Mouse (Mus musculus) bone marrow macrophage, adult 2 months (primary cell): Measurements from ENCODE around the gene Fhit. TPM values are rescaled to one million over a fixed set of nuclear protein-coding genes. Genes with fewer than 3 reads are reported as not detected.
A peak's percentile ranks its signal among the peaks of the same experiment; 100 is the strongest.

Source experiments
- H3K27ac ChIP-seq: 2 replicates; pipeline ENCODE4 v1.5.1; 2012; ENCODE audit warnings: low read depth, low read length; ENCODE audit not compliant: insufficient read depth
- H3K4me1 ChIP-seq: 2 replicates; pipeline ENCODE4 v1.6.1; 2012; ENCODE audit warnings: low read length; ENCODE audit not compliant: control insufficient read depth, insufficient read depth
- H3K4me3 ChIP-seq: 2 replicates; pipeline ENCODE4 v1.5.1; 2012; ENCODE audit warnings: mild to moderate bottlenecking, low read length, moderate library complexity; ENCODE audit not compliant: insufficient read depth
- CTCF ChIP-seq: IDR thresholded peaks from 2 replicates; pipeline ENCODE4 v1.5.1; 2012; ENCODE audit warnings: low read depth, mild to moderate bottlenecking, low read length, moderate library complexity
- POLR2A ChIP-seq: IDR thresholded peaks from 2 replicates; pipeline ENCODE4 v1.6.1; 2012; ENCODE audit warnings: mild to moderate bottlenecking, low read depth, low read length, borderline replicate concordance
- polyA plus RNA-seq: library from polyadenylated mRNA; stranded (reverse); fragments of >200 nt; gene quantifications from 2 replicates; pipeline ENCODE4 v1.2.4, GENCODE M21; 2012; ENCODE audit not compliant: missing spikeins, insufficient read depth, insufficient read length

Fhit gene
- polyA plus RNA-seq, 1 experiment, result 3.4 TPM

GRCm38 (mm10) chr14:9787389-9787788 lies 1374.4 kb downstream of the Fhit start:
- no peak overlapping the region for H3K4me3 ChIP-seq
- TF ChIP-seq POLR2A (no peak), CTCF (no peak)
- H3K27ac ChIP-seq, result no peak overlapping the region
- H3K4me1 ChIP-seq, result no peaks in the 10 kb centered on the region

- Histone ChIP-seq H3K4me1 (no peaks in the 10 kb centered on the region), H3K4me3 (no peak overlapping the region)
- TF ChIP-seq CTCF (no peak), POLR2A (no peak)
Observed at GRCm38 (mm10) chr14:9785861-9786260, 1376.0 kb downstream of the Fhit start.

GRCm38 (mm10) chr14:9751341-9751740 lies 1410.5 kb downstream of the Fhit start:
- Histone ChIP-seq H3K27ac (no peak overlapping the region), H3K4me3 (no peak overlapping the region), H3K4me1 (no peaks in the 10 kb centered on the region)
- no peak for TF ChIP-seq POLR2A
- no peak for TF ChIP-seq CTCF

More at GRCm38 (mm10) chr14:9785861-9786260, 1376.0 kb downstream of the Fhit start:
- H3K27ac ChIP-seq, result no peak overlapping the region

GRCm38 (mm10) chr14:9748709-9749108 lies 1413.1 kb downstream of the Fhit start:
- no peak overlapping the region for H3K4me3 ChIP-seq
- H3K4me1 ChIP-seq, result no peaks in the 10 kb centered on the region
- no peak overlapping the region for H3K27ac ChIP-seq
- TF ChIP-seq POLR2A, result no peak
- TF ChIP-seq CTCF, result no peak

GRCm38 (mm10) chr14:9721917-9722472 lies 1439.8 kb downstream of the Fhit start:
- TF ChIP-seq POLR2A, result no peak
- TF ChIP-seq CTCF, result no peak
- Histone ChIP-seq H3K4me1 (no peaks in the 10 kb centered on the region), H3K4me3 (no peak overlapping the region), H3K27ac (no peak overlapping the region)

GRCm38 (mm10) chr14:9698621-9699020 lies 1463.2 kb downstream of the Fhit start:
- H3K27ac ChIP-seq, result no peak overlapping the region
- peaks cover 16% of the 10 kb centered on the region for H3K4me1 ChIP-seq
- H3K4me3 ChIP-seq, result no peak overlapping the region
- TF ChIP-seq CTCF (no peak), POLR2A (no peak)

GRCm38 (mm10) chr14:9697101-9697500 lies 1464.7 kb downstream of the Fhit start:
- TF ChIP-seq POLR2A (no peak), CTCF (no peak)
- peaks cover 16% of the 10 kb centered on the region for H3K4me1 ChIP-seq
- no peak overlapping the region for H3K27ac ChIP-seq
- H3K4me3 ChIP-seq, result no peak overlapping the region

GRCm38 (mm10) chr14:9696004-9696403 lies 1465.8 kb downstream of the Fhit start:
- TF ChIP-seq POLR2A (no peak), CTCF (no peak)
- no peak overlapping the region for H3K4me3 ChIP-seq
- H3K27ac ChIP-seq, result no peak overlapping the region
- H3K4me1 ChIP-seq, result peaks cover 16% of the 10 kb centered on the region

GRCm38 (mm10) chr14:9695217-9695690 lies 1466.6 kb downstream of the Fhit start:
- H3K27ac ChIP-seq, result 0 out of 2 replicates have a peak overlapping the region, but pooled peaks have one; percentile 14
- no peak overlapping the region for H3K4me3 ChIP-seq
- TF ChIP-seq CTCF (no peak), POLR2A (no peak)
- H3K4me1 ChIP-seq, result peaks cover 16% of the 10 kb centered on the region

GRCm38 (mm10) chr14:9688664-9689257 lies 1473.1 kb downstream of the Fhit start:
- TF ChIP-seq CTCF (no peak), POLR2A (no peak)
- no peak overlapping the region for H3K4me3 ChIP-seq
- H3K4me1 ChIP-seq, result peaks cover 4% of the 10 kb centered on the region
- H3K27ac ChIP-seq, result no peak overlapping the region
